Mouse (Mus musculus) adrenal gland, postnatal 4 days (tissue): ENCODE measurements around the gene Dohh. TPM values are rescaled to one million over a fixed set of nuclear protein-coding genes. Genes with fewer than 3 reads are reported as not detected.

Experiments
- DNase-seq, 2 experiments: peaks; one replicate each; pipeline ENCODE4 v3.0.0; 2021 to 2022; ENCODE audit warnings: low spot score in 2 of 2, mixed read lengths in 2 of 2
- total RNA-seq, 2 experiments: library from RNA; stranded (reverse); gene quantifications; 2 replicates each; pipeline ENCODE4 v1.2.3; 2021

The Dohh gene
- total RNA-seq, 2 experiments from 2014 or later = 49.4 to 49.7 TPM

- DNase-seq = no peak
Observed at GRCm38 (mm10) chr10:81379809-81380378, 4.3 kb upstream of the Dohh start.

- no peak for DNase-seq
Observed at GRCm38 (mm10) chr10:81382039-81382438, 2.2 kb upstream of the Dohh start.

GRCm38 (mm10) chr10:81384605-81384982 is 366 bp downstream of the Dohh start:
- DNase-seq = no peak

- DNase-seq = no peak
Observed at GRCm38 (mm10) chr10:81385603-81386306, 1.5 kb downstream of the Dohh start.

GRCm38 (mm10) chr10:81387716-81388115 is 3.5 kb downstream of the Dohh start:
- DNase-seq = no peak

GRCm38 (mm10) chr10:81388505-81389055 is 4.4 kb downstream of the Dohh start, which contains the start of gene Gm48552:
TSS of gene Gm48552 (plus strand) at chr10:81389005.
- no peak for DNase-seq

GRCm38 (mm10) chr10:81389373-81389772 is 5.1 kb downstream of the Dohh start:
- no peak for DNase-seq

- DNase-seq = peak; percentile 55 to 66
Observed at GRCm38 (mm10) chr10:81389801-81390677, 5.8 kb downstream of the Dohh start.

GRCm38 (mm10) chr10:81390678-81390965 is 6.4 kb downstream of the Dohh start:
- no peak for DNase-seq

GRCm38 (mm10) chr10:81392270-81392669 is 8.0 kb downstream of the Dohh start:
- no peak for DNase-seq

- no peak for DNase-seq
Observed at GRCm38 (mm10) chr10:81392781-81393185, 8.6 kb downstream of the Dohh start, which contains the start of gene Smim24. TSS of gene Smim24 (plus strand) at chr10:81393051.

- no peak for DNase-seq
Observed at GRCm38 (mm10) chr10:81393456-81394063, 9.3 kb downstream of the Dohh start.

- no peak for DNase-seq
Observed at GRCm38 (mm10) chr10:81395127-81395526, 10.9 kb downstream of the Dohh start.

GRCm38 (mm10) chr10:81395865-81396264 is 11.6 kb downstream of the Dohh start:
- no peak for DNase-seq

GRCm38 (mm10) chr10:81396749-81397148 is 12.5 kb downstream of the Dohh start:
- DNase-seq = no peak

GRCm38 (mm10) chr10:81399296-81399695 is 15.1 kb downstream of the Dohh start:
- DNase-seq = no peak

GRCm38 (mm10) chr10:81399798-81400308 is 15.6 kb downstream of the Dohh start:
- DNase-seq = no peak

- DNase-seq = no peak
Observed at GRCm38 (mm10) chr10:81400371-81401204, 16.4 kb downstream of the Dohh start.

- no peak for DNase-seq
Observed at GRCm38 (mm10) chr10:81401205-81401520, 16.9 kb downstream of the Dohh start.

- DNase-seq = no peak
Observed at GRCm38 (mm10) chr10:81401521-81402226, 17.4 kb downstream of the Dohh start.
